Mouse (Mus musculus) neutrophil, adult 59 days (primary cell): Measurements from ENCODE around the gene Selenom. TPM values are rescaled to one million over a fixed set of nuclear protein-coding genes. Genes with fewer than 3 reads are reported as not detected.

Experiments used
- total RNA-seq, 2 experiments: library from RNA; stranded (reverse); gene quantifications; 1 replicate in 1 of 2; 2 replicates in 1 of 2; pipeline ENCODE4 v1.2.4; 2023

Selenom gene
- total RNA-seq, result 1 to 10 TPM; 4.9 to 5.7 TPM

DNA sequence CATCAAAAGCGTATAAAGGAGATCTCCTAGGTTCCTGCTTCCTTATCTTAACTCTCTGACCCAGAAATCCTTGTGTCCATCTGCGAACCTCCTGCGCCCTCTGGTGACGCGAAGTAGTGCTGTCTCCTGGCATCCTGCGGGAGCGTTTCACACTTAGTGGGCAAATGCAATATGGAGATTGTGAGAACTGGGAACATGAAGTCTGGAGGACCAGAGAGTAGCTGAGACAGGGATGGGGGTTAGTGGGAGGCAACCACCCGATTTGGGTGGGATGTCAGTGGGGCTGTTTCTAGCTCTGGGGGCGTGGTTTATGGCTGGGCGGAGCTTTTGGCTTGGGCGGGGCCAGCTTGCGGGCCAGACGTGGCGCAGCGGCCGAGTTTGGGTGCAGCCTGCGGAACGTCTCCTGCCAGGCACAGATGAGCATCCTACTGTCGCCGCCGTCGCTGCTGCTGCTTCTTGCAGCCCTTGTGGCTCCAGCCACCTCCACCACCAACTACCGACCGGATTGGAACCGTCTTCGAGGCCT, at the start of gene Selenom:
Gene Selenom (plus strand): TSS at position 156 of the 526 bp plus-strand sequence.

DNA sequence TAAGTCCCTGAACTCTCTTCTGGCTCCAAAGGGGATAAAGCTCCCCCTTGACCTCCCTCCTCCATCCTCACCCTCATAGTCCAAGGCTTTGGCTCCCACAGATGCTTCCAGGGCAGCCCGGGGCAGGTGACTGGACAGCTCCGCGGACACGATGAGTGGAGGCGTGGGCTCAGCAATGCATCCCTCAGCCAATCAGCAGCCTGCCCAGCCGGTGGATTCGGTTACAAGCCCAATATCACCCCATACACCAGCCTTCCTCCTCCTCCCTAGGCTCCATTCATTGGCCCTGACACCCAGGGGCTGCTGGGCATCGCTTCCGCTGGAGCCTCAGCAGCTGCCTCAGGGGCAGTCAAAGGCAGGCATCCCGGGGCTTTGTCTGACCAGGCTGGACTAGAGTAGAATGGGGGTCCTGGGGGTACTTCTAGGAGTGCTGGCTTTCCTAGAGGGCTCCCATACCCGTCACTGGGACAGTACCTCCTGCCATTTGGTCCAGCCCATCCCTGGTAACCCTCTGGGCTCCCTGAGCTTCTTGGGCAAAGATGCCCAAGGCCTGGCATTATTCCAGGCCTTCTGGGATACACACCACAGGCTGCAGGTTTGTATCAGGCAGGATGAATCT, 26.4 kb upstream of the Selenom start, which contains the start of gene Pla2g3:
Gene Pla2g3 (plus strand): TSS at position 333 of the 619 bp plus-strand sequence.

DNA sequence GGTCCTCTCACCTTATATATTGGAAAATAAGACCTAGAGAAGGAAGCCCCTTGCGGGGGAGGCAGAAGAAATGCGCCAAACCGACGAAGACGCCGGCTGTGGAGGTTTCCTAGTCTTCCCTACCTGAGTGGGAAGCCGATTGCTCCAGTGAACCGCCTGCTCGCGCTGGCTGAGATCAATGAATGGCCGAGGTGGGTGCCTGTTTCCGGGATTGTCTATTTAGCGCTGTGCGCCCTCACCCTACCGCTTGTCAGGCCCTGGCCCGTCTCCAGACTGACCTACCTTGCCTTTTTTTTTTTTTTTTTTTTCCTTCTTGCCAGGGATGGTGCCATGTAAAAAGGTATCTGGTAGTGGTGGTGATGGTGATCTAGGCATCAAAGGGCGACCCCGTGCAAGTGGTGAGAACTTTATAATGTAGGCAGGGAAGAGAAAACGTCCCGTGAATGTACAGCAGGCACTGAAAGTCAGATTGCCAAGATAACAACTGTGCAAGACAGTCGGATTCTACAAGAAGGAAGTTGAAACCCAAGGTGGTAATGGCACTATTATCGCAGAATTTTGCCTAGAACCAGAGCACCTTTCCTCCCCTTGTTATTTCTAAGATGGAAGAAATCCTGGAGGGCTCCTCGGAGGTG, 26.1 kb downstream of the Selenom start, which contains the start of gene Smtn:
Gene Smtn (minus strand): TSS at position 162 of the 635 bp plus-strand sequence.

Other genes with a start within 250 kb of the Selenom start
- 10 to 100 TPM; 40.9 to 47.8 TPM for gene Drg1, start 248.3 kb upstream of the Selenom start, total RNA-seq
- 10 to 100 TPM; 32.1 to 36.3 TPM for gene Patz1, start 225.8 kb upstream of the Selenom start, total RNA-seq
- 10 to 100 TPM in 1 of 2 experiments, 1 to 10 TPM in 1; 9.0 to 14.7 TPM for gene Pik3ip1, start 184.3 kb upstream of the Selenom start, total RNA-seq
- 10 to 100 TPM; 48.5 to 55.9 TPM for gene Limk2, start 105.5 kb upstream of the Selenom start, total RNA-seq
- gene Rnf185, start 62.3 kb upstream of the Selenom start, total RNA-seq, result 10 to 100 TPM; 13.9 to 14.4 TPM
- gene Pla2g3, start 26.4 kb upstream of the Selenom start, total RNA-seq, result under 1 TPM; 0.13 to 0.18 TPM
- 1 to 10 TPM; 5.3 to 7.0 TPM for gene Inpp5j, start 9.9 kb upstream of the Selenom start, total RNA-seq
- gene Smtn, start 25.9 kb downstream of the Selenom start, total RNA-seq, result 10 to 100 TPM; 21.9 to 22.7 TPM
- gene Morc2a, start 134.5 kb downstream of the Selenom start, total RNA-seq, result 10 to 100 TPM; 11.8 to 17.6 TPM